Mouse (Mus musculus) cortical plate, adult 2 months (tissue): ENCODE measurements around the gene Gnat1.

Experiments
- CTCF ChIP-seq: fragments of 200-500 bp; IDR thresholded peaks from 2 replicates; pipeline ENCODE4 v1.5.1; 2011; ENCODE audit warnings: mild to moderate bottlenecking, control low read depth, low read length; ENCODE audit not compliant: insufficient read depth; ENCODE audit errors: extremely low read depth
- POLR2A ChIP-seq: fragments of 200-500 bp; IDR thresholded peaks from 2 replicates; pipeline ENCODE4 v1.6.1; 2011; ENCODE audit warnings: mild to moderate bottlenecking, low read length, control low read depth; ENCODE audit not compliant: insufficient read depth; ENCODE audit errors: extremely low read depth

GRCm38 (mm10) chr9:107653474-107653873, 26.0 kb downstream of the Gnat1 start:
- TF ChIP-seq POLR2A: no peak
- TF ChIP-seq CTCF: no peak
